Mouse (Mus musculus): ENCODE data around the gene Nf2.

- TF ChIP-seq CTCF (conservative IDR thresholded peaks at IDR 0.05 in 1 of 2, IDR thresholded peaks at IDR 0.05 in 1 of 2; ENCODE audit: low read depth in 2 of 2, low read length in 2 of 2) (no peak), SMC3 (IDR thresholded peaks at IDR 0.05; ENCODE audit: low read depth, low read length) (no peak), CHD2 (IDR thresholded peaks at IDR 0.05; ENCODE audit: low read length) (no peak), NELFE (IDR thresholded peaks at IDR 0.05; ENCODE audit: low read depth, low read length) (no peak), POLR2A (IDR thresholded peaks at IDR 0.05; ENCODE audit: low read depth, low read length) (no peak), USF1 (IDR thresholded peaks at IDR 0.05; ENCODE audit: low read depth, low read length) (no peak), MAZ (IDR thresholded peaks at IDR 0.05; ENCODE audit: low read depth, low read length) (no peak), ZNF384 (IDR thresholded peaks at IDR 0.05; ENCODE audit: low read depth, low read length) (no peak), EP300 (IDR thresholded peaks at IDR 0.05; ENCODE audit: low read length) (no peak), TCF12 (IDR thresholded peaks at IDR 0.05; ENCODE audit: low read depth, low read length) (no peak), MAFK (IDR thresholded peaks at IDR 0.05; ENCODE audit: insufficient replicate concordance, low read length) (no peak), CHD1 (IDR thresholded peaks at IDR 0.05; ENCODE audit: low read depth, low read length) (no peak)
Observed at GRCm38 (mm10) chr11:4886987-4887386, 37.7 kb upstream of the Nf2 start.

Measured in CH12.LX (cell line).